Mouse (Mus musculus) adrenal gland, adult 18-20 months (tissue): ENCODE data around the gene Igfbp5. TPM values are rescaled to one million over a fixed set of nuclear protein-coding genes. Genes with fewer than 3 reads are reported as not detected.

Experiments
- DNase-seq, 2 experiments: peaks; one replicate each; pipeline ENCODE4 v3.0.0; 2021 to 2022; ENCODE audit warnings: low spot score in 2 of 2
- total RNA-seq, 2 experiments: library from RNA; stranded (reverse); gene quantifications; 1 replicate in 1 of 2; 2 replicates in 1 of 2; pipeline ENCODE4 v1.2.3; 2021

Gene Igfbp5
- total RNA-seq, 2 experiments from 2014 or later = 99.0 to 159 TPM

GRCm38 (mm10) chr1:72869681-72870614 lies 4.7 kb downstream of the Igfbp5 start:
- DNase-seq = peak; percentile 61 to 66

GRCm38 (mm10) chr1:72869275-72869674 lies 5.4 kb downstream of the Igfbp5 start:
- no peak for DNase-seq

DNA sequence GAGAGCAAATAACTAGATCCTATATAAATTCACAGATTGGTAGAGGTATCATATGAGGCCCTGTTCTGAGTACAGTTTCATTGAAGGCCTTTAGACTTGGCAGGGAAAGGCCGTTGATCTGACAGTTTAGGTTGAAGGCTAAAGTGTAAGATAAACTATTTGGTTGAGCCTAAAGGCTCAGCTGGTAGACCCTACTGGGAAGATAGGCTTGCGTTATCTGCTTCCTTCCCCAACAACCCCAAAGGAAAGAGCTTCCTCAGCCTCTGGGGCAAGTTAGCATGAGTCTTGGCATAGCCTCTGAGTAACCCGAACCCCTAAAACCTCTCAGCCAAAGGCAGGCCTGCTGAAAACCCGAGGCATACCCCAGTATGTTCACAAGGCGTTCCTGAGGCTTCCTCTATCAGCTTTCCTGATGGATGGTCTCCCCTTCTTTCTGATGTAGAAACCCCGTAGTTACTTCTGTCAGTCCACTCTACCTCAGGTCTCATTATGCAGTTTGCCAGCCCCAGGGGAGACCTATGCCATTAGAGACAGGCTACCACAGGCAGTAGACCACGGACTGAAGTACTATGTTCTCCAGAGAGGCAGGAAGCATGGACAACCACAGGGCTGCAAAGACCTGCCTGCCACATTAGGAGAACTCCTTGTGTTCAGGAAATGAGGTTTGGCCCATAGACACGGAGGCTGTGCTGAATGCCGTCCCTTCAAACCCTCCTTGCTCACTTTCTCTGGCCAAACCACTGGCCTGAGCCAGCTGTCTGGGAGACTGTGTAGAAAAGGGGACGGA lies 6.1 kb downstream of the Igfbp5 start:
- DNase-seq = no peak

- DNase-seq = no peak
These were observed 7.3 kb downstream of the Igfbp5 start for GRCm38 (mm10) chr1:72867346-72867745.

- no peak for DNase-seq
These were observed 8.3 kb downstream of the Igfbp5 start for GRCm38 (mm10) chr1:72866417-72866816.

DNA sequence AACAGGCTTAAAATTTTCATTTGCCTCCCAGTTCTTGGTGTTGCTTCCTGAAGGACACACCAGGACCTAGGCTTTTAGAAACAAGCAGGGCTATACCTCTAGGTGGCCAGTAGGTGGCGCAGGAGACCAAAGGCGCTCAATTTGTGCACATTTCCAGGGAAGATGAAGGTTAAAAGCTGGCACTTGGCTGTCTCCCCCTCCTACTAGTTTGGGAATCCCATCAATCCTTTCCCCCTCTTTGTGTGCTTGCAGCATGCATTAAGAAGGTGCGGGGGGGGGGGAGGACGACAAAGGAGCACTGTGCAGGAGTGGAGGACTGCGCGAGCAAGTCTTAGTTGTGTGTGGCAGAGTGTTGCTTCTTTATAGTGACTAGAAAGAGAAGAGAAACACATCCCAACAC lies 8.8 kb downstream of the Igfbp5 start:
- peak; percentile 70 to 81 for DNase-seq

DNA sequence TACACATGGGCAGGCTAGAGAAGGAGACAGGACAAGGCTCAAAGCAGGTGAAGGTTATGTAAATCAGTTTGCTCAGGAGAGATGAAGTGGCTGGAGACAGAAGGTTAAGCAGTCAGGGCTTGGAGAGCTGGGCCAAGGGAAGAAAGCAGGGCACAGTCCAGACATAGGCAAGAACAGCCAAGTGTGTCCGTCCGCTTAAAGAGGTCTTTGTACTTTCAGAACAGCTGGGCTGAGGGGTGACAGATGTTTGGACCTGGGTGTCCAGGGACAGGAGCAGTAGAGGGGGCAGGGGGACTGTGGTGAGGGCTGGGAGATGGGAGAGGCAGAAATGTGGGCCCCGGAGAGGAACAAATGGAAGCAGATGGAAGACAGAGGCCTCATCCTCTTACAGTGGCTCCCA lies 10.4 kb downstream of the Igfbp5 start:
- DNase-seq = no peak

GRCm38 (mm10) chr1:72863692-72864091 lies 11.0 kb downstream of the Igfbp5 start:
- no peak for DNase-seq

DNA sequence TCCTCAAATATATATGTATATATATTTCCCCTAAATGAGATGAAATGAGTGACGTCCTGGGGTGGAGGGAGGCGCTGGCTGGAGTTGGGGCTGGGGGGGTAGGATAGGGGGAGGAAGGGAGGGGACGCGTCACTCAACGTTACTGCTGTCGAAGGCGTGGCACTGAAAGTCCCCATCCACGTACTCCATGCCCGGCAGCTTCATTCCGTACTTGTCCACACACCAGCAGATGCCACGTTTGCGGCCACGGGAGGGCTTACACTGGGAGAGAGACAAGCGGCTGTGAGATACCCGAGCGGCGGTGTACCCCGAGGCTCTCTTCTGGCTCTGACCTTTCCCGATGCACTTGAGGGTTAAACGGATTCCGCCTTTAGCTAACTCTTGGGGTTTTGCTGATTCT lies 12.4 kb downstream of the Igfbp5 start:
- DNase-seq = no peak

DNA sequence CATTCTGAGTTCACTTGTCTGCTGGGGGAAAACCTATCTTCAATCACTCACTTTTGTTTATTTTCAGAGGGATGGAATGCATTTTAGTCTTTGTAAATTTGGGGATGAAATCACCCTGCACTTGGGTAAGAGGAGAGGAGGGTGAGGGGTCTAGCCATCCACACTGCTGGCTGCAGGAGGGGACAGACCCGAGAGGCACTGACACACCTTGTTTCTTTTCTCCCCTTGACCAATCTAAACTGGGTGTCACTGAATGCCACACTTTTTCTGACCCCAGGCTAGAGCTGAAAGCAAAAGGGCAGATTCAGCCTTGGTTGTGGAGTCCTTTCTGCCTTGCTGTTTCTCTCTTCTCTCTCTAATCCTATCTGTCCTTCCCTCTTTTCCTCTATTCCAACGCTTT lies 13.0 kb downstream of the Igfbp5 start:
- DNase-seq = no peak

DNA sequence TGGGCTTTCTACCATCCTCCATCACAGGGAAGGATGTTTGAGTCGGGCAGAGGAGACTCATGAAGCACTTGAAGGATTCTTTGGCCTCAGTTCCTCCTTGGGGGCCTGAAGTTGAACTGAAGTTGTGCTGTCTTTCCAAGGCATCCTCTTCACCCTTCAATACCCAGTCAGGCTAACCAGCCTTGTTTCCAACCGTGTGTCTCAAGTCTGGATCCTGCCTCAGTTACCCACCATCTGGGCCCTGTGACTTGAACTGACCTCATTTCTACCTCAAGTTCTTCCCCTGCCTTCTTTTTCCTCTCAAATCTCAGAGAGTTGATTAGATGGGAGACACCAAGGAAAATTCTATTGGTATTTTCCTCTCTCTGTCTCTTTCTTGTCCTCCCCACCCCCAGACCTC lies 14.2 kb downstream of the Igfbp5 start:
- no peak for DNase-seq

- no peak for DNase-seq
These were observed 14.7 kb downstream of the Igfbp5 start for GRCm38 (mm10) chr1:72859963-72860362.

GRCm38 (mm10) chr1:72858874-72859273 lies 15.8 kb downstream of the Igfbp5 start:
- no peak for DNase-seq

DNA sequence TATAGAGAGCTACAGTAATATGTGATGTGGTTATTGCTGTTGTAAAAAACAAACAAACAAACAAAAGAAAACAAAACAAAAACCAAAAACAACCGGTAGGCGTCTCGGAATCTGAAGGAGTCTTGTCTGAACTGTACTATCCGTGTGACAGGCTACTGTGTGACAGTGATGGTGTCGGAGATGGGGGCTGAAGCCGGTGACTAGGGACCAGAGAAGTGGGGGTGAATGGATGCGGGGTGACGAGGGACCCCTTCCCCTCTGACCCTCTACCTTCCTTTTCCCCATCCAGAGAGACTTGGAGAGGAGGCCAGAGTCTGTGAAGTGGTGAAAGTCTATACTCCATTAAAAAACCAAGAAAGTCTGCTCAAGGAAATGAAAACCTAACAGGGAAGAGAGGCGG lies 16.4 kb downstream of the Igfbp5 start:
- no peak for DNase-seq

DNA sequence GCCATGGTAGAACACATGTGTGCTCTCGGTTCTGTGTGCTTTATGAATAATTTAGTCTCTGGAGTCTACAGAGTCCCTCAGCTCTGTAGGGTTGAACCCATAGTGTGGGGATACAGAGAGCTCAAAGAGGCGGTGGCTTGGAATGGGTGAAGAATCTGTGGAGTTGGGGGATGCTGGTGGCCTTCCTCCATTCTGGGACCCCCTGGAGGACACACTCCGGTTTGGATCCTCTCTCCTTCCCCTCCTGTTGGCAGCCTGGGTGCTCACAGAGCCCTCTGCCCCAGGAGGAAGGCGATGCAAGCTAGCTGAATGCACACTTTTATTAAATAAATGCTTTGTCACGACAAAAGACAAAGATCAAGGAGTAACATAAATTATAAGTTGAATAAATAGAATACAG lies 17.1 kb downstream of the Igfbp5 start:
- DNase-seq = no peak

GRCm38 (mm10) chr1:72857142-72857541 lies 17.5 kb downstream of the Igfbp5 start:
- DNase-seq = no peak

DNA sequence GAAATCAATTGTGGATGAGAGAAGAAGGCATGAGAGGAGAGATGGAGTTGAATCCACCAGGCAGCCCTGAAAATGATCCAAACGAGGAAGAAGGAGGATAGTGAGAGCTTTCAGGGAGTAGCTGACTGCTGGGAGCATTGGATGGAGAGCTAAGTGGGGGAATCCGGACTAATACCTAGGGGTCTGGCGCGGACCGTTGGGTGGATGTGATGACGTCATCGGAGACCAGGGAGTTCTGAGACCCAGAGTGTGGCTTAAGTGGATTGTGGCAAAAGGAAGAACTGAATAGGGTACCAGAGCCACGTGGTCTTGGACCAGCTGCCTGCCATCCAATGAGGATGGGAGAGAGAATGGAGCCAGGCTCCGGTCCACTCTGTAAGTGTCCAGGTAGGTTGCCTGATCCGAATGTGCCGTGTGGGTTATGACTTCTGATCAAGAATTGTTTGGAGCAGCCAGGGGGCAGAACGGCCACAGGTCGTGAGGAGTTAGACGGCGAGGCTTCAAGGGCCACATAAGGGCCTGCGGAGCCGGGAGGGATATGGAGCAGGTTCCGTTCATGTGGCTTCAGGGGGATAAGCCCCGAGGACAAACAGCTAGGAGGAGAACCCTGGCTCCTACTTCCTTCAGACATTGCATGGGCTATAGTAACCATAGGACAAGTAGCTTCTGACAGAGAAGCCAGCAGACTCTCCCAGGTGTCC lies 18.3 kb downstream of the Igfbp5 start:
- DNase-seq = no peak

GRCm38 (mm10) chr1:72855729-72856128 lies 19.0 kb downstream of the Igfbp5 start:
- no peak for DNase-seq

GRCm38 (mm10) chr1:72854337-72855237 lies 20.1 kb downstream of the Igfbp5 start:
- peak in 1 of 2 experiments; percentile 42 for DNase-seq

GRCm38 (mm10) chr1:72853759-72854158 lies 20.9 kb downstream of the Igfbp5 start:
- no peak for DNase-seq
